Mouse (Mus musculus) intestine, embryonic 15.5 days (tissue): Measurements from ENCODE around the gene Aqp5. TPM values are rescaled to one million over a fixed set of nuclear protein-coding genes. Genes with fewer than 3 reads are reported as not detected.

ENCODE experiments used
- ATAC-seq: fragments of 200-750 bp; cut with Nextera tagmentation; 2 replicates; pipeline ENCODE4 v1.8.0; 2017; ENCODE audit warnings: moderate TSS enrichment, moderate library complexity
- H3K27ac ChIP-seq: fragments of 300-500 bp; sonication (generic); 2 replicates; pipeline ENCODE4 v1.5.1; 2015; ENCODE audit warnings: mild to moderate bottlenecking, inconsistent platforms
- H3K27me3 ChIP-seq: fragments of 300-500 bp; sonication (generic); replicated peaks from 2 replicates; pipeline ENCODE4 v1.6.1; 2015; ENCODE audit warnings: inconsistent platforms
- H3K36me3 ChIP-seq: fragments of 300-500 bp; sonication (generic); 2 replicates; pipeline ENCODE4 v1.6.1; 2015; ENCODE audit warnings: inconsistent platforms
- H3K4me1 ChIP-seq: fragments of 300-500 bp; sonication (generic); replicated peaks from 2 replicates; pipeline ENCODE4 v1.6.1; 2015; ENCODE audit warnings: inconsistent platforms
- H3K4me2 ChIP-seq: fragments of 300-500 bp; sonication (generic); replicated peaks from 2 replicates; pipeline ENCODE4 v1.6.1; 2015; ENCODE audit warnings: mild to moderate bottlenecking, inconsistent platforms
- H3K4me3 ChIP-seq: fragments of 300-500 bp; sonication (generic); replicated peaks from 2 replicates; pipeline ENCODE4 v1.5.1; 2015; ENCODE audit warnings: inconsistent platforms
- H3K9ac ChIP-seq: fragments of 300-500 bp; sonication (generic); 2 replicates; pipeline ENCODE4 v1.6.1; 2015; ENCODE audit warnings: inconsistent platforms
- H3K9me3 ChIP-seq: fragments of 300-500 bp; sonication (generic); 2 replicates; pipeline ENCODE4 v1.6.1; 2016; ENCODE audit warnings: inconsistent platforms
- WGBS: fragments of 180-500 bp; shearing (Covaris S2); methylation state at CpG from one replicate; pipeline ENCODE4 v1.1.7; 2015; 5-methylcytosine and 5-hydroxymethylcytosine counted together
- polyA plus RNA-seq: library from polyadenylated mRNA; unstranded; fragments of >200 nt; fragmentation: Nextera tagmentation; extraction: Ambion mirVana; gene quantifications from 2 replicates; pipeline ENCODE4 v1.2.1, GENCODE M21; 2015

The Aqp5 gene
- 0.65 and 1.1 TPM in 2 replicates for polyA plus RNA-seq

GRCm38 (mm10) chr15:99590429-99591084 is at the start of gene Aqp5:
Gene Aqp5, plus strand, starts transcription at chr15:99590782.
- Histone ChIP-seq H3K9me3 (no peaks in the 10 kb centered on the region), H3K27ac (no peak within 1 kb of the TSS), H3K27me3 (peaks cover 95% of the 10 kb centered on the region), H3K36me3 (no peaks in the 10 kb centered on the region), H3K4me3 (peak within 1 kb of the TSS; percentile 38), H3K9ac (no peak within 1 kb of the TSS), H3K4me1 (peaks cover 8% of the 10 kb centered on the region), H3K4me2 (peak within 1 kb of the TSS; percentile 70)
- peak; percentile 71 for ATAC-seq
- WGBS = 2% methylated on average over 68 of the region's 83 CpGs

- H3K4me1 ChIP-seq = no peaks in the 10 kb centered on the region
- no peak for ATAC-seq
- no peaks in the 10 kb centered on the region for H3K9me3 ChIP-seq
- H3K4me3 ChIP-seq = no peak overlapping the region
- H3K27me3 ChIP-seq = 0 out of 2 replicates have a peak, but pooled peaks cover 7% of the 10 kb centered on the region
- WGBS = 45% methylated on average over 7 of the region's 7 CpGs
- no peak overlapping the region for H3K27ac ChIP-seq
- no peaks in the 10 kb centered on the region for H3K36me3 ChIP-seq
- no peak overlapping the region for H3K4me2 ChIP-seq
- no peak overlapping the region for H3K9ac ChIP-seq
These were observed 46.5 kb upstream of the Aqp5 start for GRCm38 (mm10) chr15:99544047-99544446.

- H3K4me1 ChIP-seq = no peaks in the 10 kb centered on the region
- ATAC-seq = no peak
- H3K9ac ChIP-seq = no peak overlapping the region
- H3K27me3 ChIP-seq = 0 out of 2 replicates have a peak, but pooled peaks cover 7% of the 10 kb centered on the region
- WGBS = 77% methylated on average over 11 of the region's 11 CpGs
- no peaks in the 10 kb centered on the region for H3K36me3 ChIP-seq
- no peak overlapping the region for H3K4me3 ChIP-seq
- H3K9me3 ChIP-seq = no peaks in the 10 kb centered on the region
- no peak overlapping the region for H3K27ac ChIP-seq
- no peak overlapping the region for H3K4me2 ChIP-seq
These were observed 44.0 kb upstream of the Aqp5 start for GRCm38 (mm10) chr15:99546596-99546995.

GRCm38 (mm10) chr15:99547732-99548131 is 42.9 kb upstream of the Aqp5 start:
- WGBS = 71% methylated on average over 6 of the region's 6 CpGs
- H3K4me2 ChIP-seq = no peak overlapping the region
- H3K4me1 ChIP-seq = no peaks in the 10 kb centered on the region
- H3K9me3 ChIP-seq = no peaks in the 10 kb centered on the region
- H3K27me3 ChIP-seq = 0 out of 2 replicates have a peak, but pooled peaks cover 7% of the 10 kb centered on the region
- H3K9ac ChIP-seq = no peak overlapping the region
- no peak overlapping the region for H3K4me3 ChIP-seq
- H3K27ac ChIP-seq = no peak overlapping the region
- H3K36me3 ChIP-seq = no peaks in the 10 kb centered on the region
- ATAC-seq = no peak

- ATAC-seq = no peak
These were observed 40.7 kb upstream of the Aqp5 start for GRCm38 (mm10) chr15:99549901-99550300.

GRCm38 (mm10) chr15:99553767-99554166 is 36.8 kb upstream of the Aqp5 start:
- H3K4me1 ChIP-seq = no peaks in the 10 kb centered on the region
- no peak overlapping the region for H3K4me2 ChIP-seq
- 49% methylated on average over 6 of the region's 6 CpGs for WGBS
- no peak overlapping the region for H3K9ac ChIP-seq
- no peak overlapping the region for H3K27ac ChIP-seq
- ATAC-seq = no peak
- H3K36me3 ChIP-seq = no peaks in the 10 kb centered on the region
- no peak overlapping the region for H3K4me3 ChIP-seq
- H3K27me3 ChIP-seq = no peaks in the 10 kb centered on the region
- no peaks in the 10 kb centered on the region for H3K9me3 ChIP-seq

More at GRCm38 (mm10) chr15:99549901-99550300, 40.7 kb upstream of the Aqp5 start:
- Histone ChIP-seq H3K27ac (no peak overlapping the region), H3K27me3 (no peaks in the 10 kb centered on the region), H3K36me3 (no peaks in the 10 kb centered on the region), H3K9me3 (no peaks in the 10 kb centered on the region), H3K9ac (no peak overlapping the region), H3K4me3 (no peak overlapping the region), H3K4me2 (no peak overlapping the region), H3K4me1 (no peaks in the 10 kb centered on the region)
- 46% methylated on average over 2 of the region's 2 CpGs for WGBS

DNA sequence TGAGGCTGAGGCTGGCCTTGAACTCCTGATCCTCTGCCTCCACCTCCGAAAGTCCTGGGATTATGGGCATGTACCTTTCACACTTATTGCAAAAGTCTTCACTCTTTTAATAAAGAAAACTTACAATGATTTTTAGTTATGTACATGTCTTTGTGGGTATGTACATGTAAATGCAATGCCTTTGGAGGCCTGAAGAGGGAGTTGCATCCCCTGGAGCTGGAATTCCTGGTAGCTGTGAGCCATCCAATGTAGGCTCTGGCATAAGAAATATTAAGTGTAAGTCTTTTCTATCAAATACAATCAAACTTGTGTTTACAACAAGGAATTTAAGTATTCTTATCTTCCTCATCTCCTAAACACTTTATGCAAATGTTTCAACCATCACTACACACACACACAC is 31.6 kb upstream of the Aqp5 start:
- no peak overlapping the region for H3K4me2 ChIP-seq
- H3K27me3 ChIP-seq = no peaks in the 10 kb centered on the region
- H3K27ac ChIP-seq = no peak overlapping the region
- 88% methylated on average over 1 of the region's 1 CpGs for WGBS
- H3K9me3 ChIP-seq = no peaks in the 10 kb centered on the region
- no peaks in the 10 kb centered on the region for H3K4me1 ChIP-seq
- no peaks in the 10 kb centered on the region for H3K36me3 ChIP-seq
- ATAC-seq = no peak
- H3K4me3 ChIP-seq = no peak overlapping the region
- H3K9ac ChIP-seq = no peak overlapping the region

GRCm38 (mm10) chr15:99560246-99560645 is 30.3 kb upstream of the Aqp5 start:
- H3K27me3 ChIP-seq = no peaks in the 10 kb centered on the region
- no peaks in the 10 kb centered on the region for H3K36me3 ChIP-seq
- no peaks in the 10 kb centered on the region for H3K4me1 ChIP-seq
- H3K9me3 ChIP-seq = no peaks in the 10 kb centered on the region
- no peak overlapping the region for H3K4me2 ChIP-seq
- H3K27ac ChIP-seq = no peak overlapping the region
- ATAC-seq = no peak
- no peak overlapping the region for H3K4me3 ChIP-seq
- 68% methylated on average over 10 of the region's 10 CpGs for WGBS
- H3K9ac ChIP-seq = no peak overlapping the region

DNA sequence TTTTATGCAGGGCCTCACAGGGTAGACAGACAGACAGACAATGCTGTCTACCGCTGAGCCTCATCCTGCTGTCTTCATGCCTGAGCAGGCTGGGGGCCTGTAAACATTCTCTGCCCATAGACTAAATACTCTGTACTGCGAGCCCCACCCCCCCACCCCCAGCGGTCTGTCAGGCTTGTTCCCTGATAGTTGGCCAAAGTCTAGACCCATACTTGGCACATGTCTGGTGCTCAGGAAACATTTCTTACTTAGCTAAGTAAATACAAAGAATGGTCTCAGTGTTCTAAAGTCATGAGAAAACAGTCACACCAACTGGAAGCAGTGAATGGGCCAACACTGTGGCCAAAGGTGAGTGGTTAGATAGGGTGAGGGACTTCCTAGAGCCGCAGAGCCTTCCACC is 23.2 kb upstream of the Aqp5 start:
- WGBS = 70% methylated on average over 4 of the region's 4 CpGs
- Histone ChIP-seq H3K9ac (no peak overlapping the region), H3K4me2 (no peak overlapping the region), H3K4me1 (no peaks in the 10 kb centered on the region), H3K4me3 (no peak overlapping the region), H3K27me3 (0 out of 2 replicates have a peak, but pooled peaks cover 6% of the 10 kb centered on the region), H3K27ac (no peak overlapping the region), H3K9me3 (no peaks in the 10 kb centered on the region), H3K36me3 (no peaks in the 10 kb centered on the region)
- no peak for ATAC-seq

- Histone ChIP-seq H3K9ac (no peak overlapping the region), H3K4me2 (no peak overlapping the region), H3K27me3 (0 out of 2 replicates have a peak, but pooled peaks cover 9% of the 10 kb centered on the region), H3K4me1 (no peaks in the 10 kb centered on the region), H3K9me3 (no peaks in the 10 kb centered on the region), H3K36me3 (no peaks in the 10 kb centered on the region), H3K4me3 (no peak overlapping the region), H3K27ac (no peak overlapping the region)
- ATAC-seq = no peak
- 56% methylated on average over 6 of the region's 6 CpGs for WGBS
These were observed 21.9 kb upstream of the Aqp5 start for GRCm38 (mm10) chr15:99568682-99569081.

GRCm38 (mm10) chr15:99569123-99569522 is 21.5 kb upstream of the Aqp5 start:
- Histone ChIP-seq H3K4me3 (no peak overlapping the region), H3K9me3 (no peaks in the 10 kb centered on the region), H3K36me3 (no peaks in the 10 kb centered on the region), H3K4me2 (no peak overlapping the region), H3K27ac (no peak overlapping the region), H3K4me1 (no peaks in the 10 kb centered on the region), H3K27me3 (0 out of 2 replicates have a peak, but pooled peaks cover 10% of the 10 kb centered on the region), H3K9ac (no peak overlapping the region)
- ATAC-seq = no peak
- WGBS = 76% methylated on average over 10 of the region's 10 CpGs

DNA sequence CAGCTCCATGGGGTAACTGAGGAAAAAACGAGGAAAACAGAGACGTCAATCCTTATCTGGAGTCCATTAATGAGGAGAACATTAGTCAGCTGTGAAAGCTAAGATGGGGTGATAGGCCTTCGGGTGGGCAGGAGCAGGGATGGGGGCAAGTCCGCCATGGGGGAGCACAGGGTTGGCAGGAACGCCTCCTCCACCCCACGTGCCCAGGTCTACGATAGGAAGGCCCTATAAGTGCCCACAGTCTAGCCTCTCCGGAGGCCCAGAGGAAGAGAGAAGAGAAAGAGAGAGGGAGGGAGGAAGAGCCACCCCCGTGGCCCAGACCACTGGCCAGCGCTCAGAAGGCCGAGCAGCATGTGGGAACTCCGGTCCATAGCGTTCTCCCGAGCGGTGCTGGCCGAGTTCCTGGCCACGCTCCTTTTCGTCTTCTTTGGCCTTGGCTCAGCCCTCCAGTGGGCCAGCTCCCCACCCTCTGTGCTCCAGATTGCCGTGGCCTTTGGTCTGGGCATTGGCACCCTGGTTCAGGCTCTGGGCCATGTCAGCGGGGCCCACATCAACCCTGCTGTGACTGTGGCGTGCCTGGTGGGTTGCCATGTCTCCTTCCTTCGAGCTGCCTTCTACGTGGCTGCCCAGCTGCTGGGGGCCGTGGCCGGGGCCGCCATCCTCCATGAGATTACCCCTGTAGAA is 11.6 kb upstream of the Aqp5 start, which contains the start of gene Aqp2:
Gene Aqp2, plus strand, starts transcription at position 254 of the 684 bp plus-strand sequence.
- Histone ChIP-seq H3K4me2 (no peak within 1 kb of the TSS), H3K27me3 (peaks cover 45% of the 10 kb centered on the region), H3K4me3 (no peak within 1 kb of the TSS), H3K4me1 (peaks cover 6% of the 10 kb centered on the region), H3K27ac (no peak within 1 kb of the TSS), H3K36me3 (no peaks in the 10 kb centered on the region), H3K9me3 (no peaks in the 10 kb centered on the region), H3K9ac (no peak within 1 kb of the TSS)
- no peak for ATAC-seq
- WGBS = 80% methylated on average over 26 of the region's 26 CpGs
